Mouse (Mus musculus) brown adipose tissue, adult 24 weeks (tissue): ENCODE results near the gene Col2a1. TPM values are rescaled to one million over a fixed set of nuclear protein-coding genes. Genes with fewer than 3 reads are reported as not detected.

Source experiments
- H3K27ac ChIP-seq: fragments of 200-500 bp; replicated peaks from 2 replicates; pipeline ENCODE4 v1.5.1; 2012; ENCODE audit warnings: low read depth, mild to moderate bottlenecking, low read length
- H3K4me1 ChIP-seq: fragments of 200-500 bp; 2 replicates; pipeline ENCODE4 v1.6.1; 2012; ENCODE audit warnings: low read length, mixed read lengths; ENCODE audit not compliant: control insufficient read depth, insufficient read depth, insufficient read length
- H3K4me3 ChIP-seq: fragments of 200-500 bp; 2 replicates; pipeline ENCODE4 v1.5.1; 2012; ENCODE audit warnings: low read depth, mild to moderate bottlenecking, low read length, moderate library complexity; ENCODE audit not compliant: insufficient read depth
- polyA plus RNA-seq: library from polyadenylated mRNA; stranded (reverse); fragments of >200 nt; gene quantifications from 2 replicates; pipeline ENCODE4 v1.2.4, GENCODE M21; 2012; ENCODE audit not compliant: missing spikeins, insufficient read depth, insufficient read length

Gene Col2a1
- polyA plus RNA-seq, 1 experiment = not detected

DNA sequence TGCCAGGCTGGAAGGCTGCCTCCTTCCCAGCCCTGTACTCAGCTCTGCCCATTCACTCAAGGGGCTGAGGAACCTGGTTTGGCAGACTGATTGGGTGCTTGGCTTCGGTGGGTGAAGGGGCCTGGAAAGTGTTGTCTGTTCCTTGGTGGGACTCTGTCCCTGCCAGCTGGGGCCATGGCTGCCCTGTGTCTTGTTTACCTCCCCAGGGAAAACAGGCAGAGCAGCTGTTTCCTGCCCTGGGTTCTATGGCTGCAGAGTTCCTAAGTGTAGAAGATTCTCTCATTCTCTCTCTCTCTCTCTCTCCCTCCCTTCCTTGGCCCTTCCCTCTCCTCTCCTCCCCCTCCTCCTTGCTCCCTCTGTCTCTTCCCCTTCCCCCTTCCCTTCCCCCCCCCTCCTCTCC, 49.2 kb downstream of the Col2a1 start:
- H3K4me3 ChIP-seq = no peak overlapping the region
- no peak overlapping the region for H3K27ac ChIP-seq
- no peaks in the 10 kb centered on the region for H3K4me1 ChIP-seq

DNA sequence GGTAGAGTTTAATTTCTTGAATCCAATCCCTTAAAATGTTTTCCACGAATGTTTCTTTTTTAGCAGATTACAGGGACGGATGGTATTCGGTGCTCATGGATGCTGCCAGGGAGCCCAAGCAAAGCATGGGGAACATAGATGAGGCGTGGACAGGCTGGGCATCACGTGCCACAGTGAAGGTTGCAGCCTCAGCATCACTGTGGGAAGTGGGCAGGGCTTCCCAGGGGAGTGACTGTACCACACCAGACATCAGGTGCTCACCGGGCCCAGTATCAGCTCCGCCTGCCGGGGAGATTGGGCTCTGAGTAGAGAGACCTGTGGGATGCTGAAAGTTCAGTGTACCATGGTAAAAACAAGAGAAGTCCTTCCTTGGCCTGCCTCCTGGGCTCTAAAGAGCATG, 49.8 kb downstream of the Col2a1 start:
- H3K27ac ChIP-seq = no peak overlapping the region
- no peaks in the 10 kb centered on the region for H3K4me1 ChIP-seq
- H3K4me3 ChIP-seq = no peak overlapping the region

DNA sequence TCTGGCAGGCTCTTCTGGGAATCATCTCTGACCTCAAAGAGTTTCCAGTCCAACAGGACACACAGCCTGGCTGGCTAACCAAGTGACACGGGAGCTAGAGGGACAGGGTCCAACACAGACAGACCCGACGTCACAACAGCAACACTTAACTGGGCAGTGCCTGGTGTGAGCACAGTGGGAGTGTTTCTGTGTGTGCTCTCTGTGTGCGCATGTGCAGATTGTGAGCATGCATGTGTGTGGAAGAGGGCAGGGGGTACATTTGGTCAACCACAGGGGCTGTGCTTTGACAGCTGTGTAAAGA, 51.7 kb downstream of the Col2a1 start:
- Histone ChIP-seq H3K4me3 (no peak overlapping the region), H3K4me1 (no peaks in the 10 kb centered on the region), H3K27ac (no peak overlapping the region)

DNA sequence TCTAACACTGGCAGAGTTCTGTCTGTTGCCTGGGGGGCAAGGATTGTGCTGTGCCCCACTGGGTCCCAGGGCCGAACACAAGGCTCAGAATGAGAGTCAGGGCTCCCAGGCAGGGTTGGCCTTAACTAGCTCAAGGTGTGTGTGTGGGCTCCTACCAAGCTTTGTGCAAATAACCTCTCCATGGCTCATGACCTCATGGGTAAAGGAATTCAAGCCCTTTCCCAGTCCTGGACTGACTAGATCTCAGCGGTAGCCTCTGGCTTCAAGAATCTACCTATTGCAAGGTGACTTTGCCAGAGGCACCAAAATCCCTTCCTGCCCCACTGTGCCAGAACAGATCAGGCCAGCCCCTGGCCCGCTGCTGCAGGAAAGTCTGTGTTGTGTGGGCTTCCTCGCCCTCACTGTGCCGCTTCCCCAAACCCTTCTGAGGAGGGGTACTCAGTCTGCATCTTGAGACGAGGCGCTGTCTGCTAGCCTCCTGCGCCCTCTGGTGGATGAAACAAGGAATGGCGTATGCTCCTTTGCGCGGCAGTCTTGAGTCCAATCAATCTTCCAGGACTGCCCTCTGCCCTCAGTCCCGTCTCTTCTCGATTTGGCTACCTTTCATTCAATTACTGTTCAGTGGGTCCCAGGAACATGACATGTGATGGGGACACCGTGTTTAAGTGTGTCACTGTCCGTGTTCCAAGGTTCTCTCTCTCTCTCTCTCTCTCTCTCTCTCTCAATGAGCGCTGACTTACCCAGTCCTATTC, 52.2 kb downstream of the Col2a1 start:
- H3K4me3 ChIP-seq = no peak overlapping the region
- H3K4me1 ChIP-seq = no peaks in the 10 kb centered on the region
- H3K27ac ChIP-seq = no peak overlapping the region

DNA sequence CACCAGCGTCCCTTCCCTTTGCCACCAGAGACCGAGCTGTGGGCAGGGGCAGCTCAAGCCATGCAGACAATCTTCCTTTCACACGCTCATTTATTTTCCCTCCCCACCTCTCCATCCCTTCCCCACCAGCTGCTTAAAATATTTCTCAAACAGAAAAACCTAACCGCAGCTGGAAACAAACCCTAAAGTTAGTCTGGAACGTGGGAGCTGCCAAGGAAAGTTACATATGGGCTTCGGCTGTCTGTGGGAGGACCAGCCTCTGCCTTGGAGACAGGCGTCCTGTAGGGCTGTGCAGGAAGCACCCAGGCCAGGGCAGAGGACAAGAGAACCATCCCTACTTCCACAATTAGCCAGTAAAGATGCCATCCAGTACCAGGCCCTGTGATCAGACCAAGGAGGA, 54.3 kb downstream of the Col2a1 start:
- Histone ChIP-seq H3K4me3 (no peak overlapping the region), H3K4me1 (no peaks in the 10 kb centered on the region), H3K27ac (no peak overlapping the region)

DNA sequence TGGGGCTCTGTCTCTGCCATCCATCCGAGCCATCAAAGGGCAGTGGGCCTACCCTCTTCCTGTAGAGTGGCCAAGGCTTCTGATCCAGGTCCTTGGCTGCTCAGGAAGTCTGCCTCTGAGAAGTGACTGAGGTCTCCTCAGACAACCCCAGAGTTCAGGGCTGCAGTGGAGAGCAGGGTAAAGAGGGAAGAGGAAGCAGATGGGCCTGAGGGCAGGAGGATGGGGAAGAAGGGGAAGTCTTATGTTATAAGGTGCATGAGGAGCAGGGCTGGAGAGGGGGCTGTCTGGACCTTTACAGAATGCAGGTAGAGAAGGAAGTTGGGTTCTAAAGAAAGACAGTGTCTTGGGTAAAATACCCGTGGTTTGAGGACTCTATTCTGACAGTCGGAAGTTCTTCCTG, 54.8 kb downstream of the Col2a1 start:
- Histone ChIP-seq H3K27ac (no peak overlapping the region), H3K4me3 (no peak overlapping the region), H3K4me1 (no peaks in the 10 kb centered on the region)

DNA sequence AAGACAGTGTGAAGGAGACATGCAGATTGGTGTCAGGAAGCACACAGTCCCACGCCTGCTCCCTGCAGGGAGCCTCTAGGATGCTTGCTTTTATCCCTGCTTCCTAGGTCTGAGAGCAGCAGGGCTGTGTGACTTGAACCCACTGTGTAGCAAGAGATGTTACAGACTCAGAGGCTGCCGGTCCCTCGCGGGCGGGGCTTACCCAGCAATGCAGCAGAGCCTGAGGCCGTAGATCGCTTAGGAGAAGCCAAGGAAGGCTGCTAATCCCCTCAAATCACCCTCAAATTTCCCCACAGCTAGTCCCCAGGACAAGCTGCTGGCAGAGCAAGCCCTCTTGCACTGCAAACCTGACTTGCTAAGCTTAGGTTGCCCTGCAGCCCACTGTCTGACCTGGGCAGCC, 55.8 kb downstream of the Col2a1 start:
- H3K4me3 ChIP-seq = no peak overlapping the region
- H3K27ac ChIP-seq = no peak overlapping the region
- H3K4me1 ChIP-seq = no peaks in the 10 kb centered on the region

DNA sequence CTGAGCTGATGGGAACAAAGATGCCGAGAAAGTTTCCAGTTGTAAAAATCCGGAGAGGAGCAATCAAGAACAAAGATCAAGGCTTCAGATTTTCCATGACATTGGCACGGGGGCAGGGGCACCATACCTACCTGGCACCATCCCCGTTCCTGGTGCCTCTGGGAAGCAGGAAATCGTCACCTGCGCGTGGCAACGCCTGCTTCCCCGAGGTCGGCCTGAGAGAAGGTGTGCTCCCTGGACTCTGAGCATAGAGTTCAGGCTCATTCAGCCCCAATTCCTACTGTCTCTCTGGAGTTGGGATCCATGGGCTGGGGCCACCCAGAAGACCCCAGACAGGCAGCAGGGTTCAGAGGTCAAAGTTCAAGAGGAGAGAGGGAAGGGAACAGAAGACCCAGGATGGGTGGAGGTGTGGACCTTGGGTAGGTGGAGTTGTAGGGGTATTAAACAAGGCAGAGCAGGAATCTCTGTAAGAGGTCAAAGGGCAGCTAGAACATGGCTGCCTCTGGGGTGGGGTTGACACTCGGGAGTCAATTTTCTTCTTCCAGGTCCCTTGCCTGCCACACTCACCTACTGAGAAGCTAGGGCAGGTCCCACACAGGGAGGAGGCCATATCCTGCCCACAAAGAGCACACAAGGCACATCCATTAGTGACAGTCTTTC, 58.7 kb downstream of the Col2a1 start:
- no peaks in the 10 kb centered on the region for H3K4me1 ChIP-seq
- no peak overlapping the region for H3K27ac ChIP-seq
- H3K4me3 ChIP-seq = no peak overlapping the region

DNA sequence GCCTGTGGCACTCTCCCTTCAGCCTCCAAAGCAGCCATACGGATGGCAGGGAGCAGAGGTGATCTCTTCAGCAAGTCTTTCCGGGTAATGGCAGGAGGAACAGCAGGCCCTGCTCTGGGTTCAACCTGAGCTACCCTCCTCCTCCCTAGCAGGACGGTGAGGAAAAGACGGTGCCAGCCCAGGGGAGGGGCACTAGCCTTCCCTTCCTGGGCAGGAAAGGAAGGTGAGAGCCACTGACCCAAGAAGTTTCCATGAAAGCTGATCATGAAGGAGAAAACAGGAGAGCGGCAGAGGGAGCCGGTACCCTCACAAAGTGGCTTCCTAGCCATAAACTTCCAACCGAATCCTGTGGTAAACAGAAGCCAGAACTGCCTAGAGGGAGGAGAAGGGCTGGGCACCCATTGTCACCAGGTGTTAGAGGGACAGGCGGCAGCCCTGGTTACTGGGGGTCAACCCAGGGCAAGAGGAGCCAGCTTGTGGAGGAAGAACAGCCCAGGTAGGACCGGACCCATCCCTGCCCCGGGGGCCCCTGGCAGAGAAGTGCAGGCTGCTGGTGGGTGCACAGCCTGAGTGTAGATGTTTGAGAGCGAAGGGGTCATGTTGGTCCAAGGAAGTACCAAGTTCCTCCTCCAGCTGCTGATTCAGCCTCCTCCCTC, 59.4 kb downstream of the Col2a1 start:
- Histone ChIP-seq H3K27ac (no peak overlapping the region), H3K4me1 (no peaks in the 10 kb centered on the region), H3K4me3 (no peak overlapping the region)

DNA sequence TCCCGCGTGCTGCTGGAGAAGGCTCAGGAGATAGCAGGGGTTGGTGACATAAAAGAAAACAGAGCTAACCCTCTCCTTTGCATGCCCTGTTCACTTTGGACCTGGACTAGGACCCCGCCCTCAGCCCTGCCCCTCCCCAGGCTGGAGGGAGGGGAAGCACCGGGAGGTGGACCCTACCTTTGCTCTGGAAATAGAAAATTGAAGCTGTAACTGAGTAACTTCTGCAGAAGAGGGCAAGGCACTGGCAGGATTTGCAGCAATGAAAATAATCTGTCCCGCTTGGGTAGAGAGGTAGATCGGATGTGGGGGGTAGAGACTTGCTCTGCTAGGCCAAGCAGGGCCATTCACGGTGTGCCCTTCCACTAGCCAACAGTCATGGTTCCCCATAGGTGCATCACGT, 61.1 kb downstream of the Col2a1 start:
- no peak overlapping the region for H3K4me3 ChIP-seq
- H3K27ac ChIP-seq = no peak overlapping the region
- H3K4me1 ChIP-seq = no peaks in the 10 kb centered on the region

DNA sequence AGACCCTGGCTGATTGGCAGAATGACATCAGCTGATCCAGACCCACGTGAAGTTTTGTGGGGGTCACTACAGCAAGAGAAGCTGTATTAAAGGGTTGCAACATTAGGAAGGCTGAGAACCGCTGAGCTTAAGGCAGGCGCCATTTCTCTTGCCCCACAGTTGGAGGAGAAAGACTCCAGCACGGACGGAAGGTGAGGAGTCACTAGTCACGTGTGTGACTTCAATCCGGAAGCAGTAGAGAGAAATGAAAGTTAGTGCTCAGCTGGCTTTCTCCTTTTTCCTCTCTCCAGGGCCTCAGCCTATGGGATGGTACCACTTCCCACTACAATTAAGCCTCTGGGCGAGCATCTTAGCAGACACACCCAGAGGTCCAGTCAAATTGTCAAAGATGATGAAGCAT, 62.0 kb downstream of the Col2a1 start:
- H3K4me3 ChIP-seq = no peak overlapping the region
- H3K27ac ChIP-seq = no peak overlapping the region
- H3K4me1 ChIP-seq = no peaks in the 10 kb centered on the region

DNA sequence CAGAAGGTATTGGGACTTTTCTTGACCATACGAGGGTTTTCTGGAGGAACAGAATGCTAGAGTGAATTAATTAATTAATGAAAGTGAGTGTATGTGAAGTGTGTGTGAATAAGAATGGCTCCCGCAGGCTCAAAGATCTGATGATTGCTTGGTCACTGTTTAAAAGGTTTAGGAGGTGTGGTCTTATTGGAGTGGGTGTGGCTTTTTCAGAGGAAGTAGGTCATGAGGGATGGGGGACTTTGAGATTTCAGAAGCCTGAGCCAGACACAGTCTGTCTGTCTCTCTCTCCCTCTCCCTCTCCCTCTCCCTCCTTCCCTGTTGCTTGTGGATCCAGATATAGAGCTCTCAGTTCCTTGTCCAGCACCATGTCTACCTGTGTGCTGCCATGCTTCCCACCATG, 63.2 kb downstream of the Col2a1 start:
- Histone ChIP-seq H3K27ac (no peak overlapping the region), H3K4me1 (no peaks in the 10 kb centered on the region), H3K4me3 (no peak overlapping the region)

DNA sequence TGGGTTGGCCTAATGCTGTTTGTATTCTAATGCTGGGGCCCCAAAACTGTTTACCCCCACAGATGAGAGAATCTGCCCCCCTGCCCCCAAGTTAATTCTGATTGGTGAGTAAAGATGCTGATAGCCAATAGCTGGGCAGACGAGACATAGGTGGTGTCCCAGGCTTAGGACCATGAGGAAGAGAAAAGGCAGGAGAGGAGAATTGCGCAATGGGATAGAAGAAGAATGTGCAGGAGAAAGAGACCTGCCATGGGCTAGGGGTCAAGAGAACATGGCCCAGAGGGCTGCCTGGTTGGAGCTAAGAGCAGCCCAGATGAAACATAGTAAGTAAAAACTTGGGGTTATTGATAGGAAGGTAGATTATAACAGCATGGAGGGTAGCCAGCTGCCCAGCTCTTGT, 64.4 kb downstream of the Col2a1 start:
- H3K4me3 ChIP-seq = no peak overlapping the region
- no peak overlapping the region for H3K27ac ChIP-seq
- no peaks in the 10 kb centered on the region for H3K4me1 ChIP-seq

DNA sequence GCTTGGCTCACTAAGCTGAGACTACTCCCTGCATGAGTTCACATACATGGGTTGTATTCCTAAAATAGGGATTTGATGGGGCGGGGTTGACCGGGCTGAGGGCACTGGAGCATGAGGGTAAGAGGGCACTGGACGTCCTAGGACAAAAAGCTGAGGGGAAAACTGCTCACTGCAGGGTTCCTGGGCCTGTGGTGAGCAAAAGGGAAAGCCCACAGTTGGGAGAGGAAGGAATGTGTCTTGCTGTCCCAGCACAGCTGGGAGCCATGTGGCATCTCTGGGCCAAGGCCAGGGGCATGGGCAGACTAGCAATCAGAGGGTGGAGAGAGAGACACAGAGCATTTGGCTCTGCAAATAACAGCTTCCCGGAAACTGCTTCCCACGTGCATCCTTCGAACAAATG, 65.9 kb downstream of the Col2a1 start:
- no peak overlapping the region for H3K27ac ChIP-seq
- no peaks in the 10 kb centered on the region for H3K4me1 ChIP-seq
- H3K4me3 ChIP-seq = no peak overlapping the region

DNA sequence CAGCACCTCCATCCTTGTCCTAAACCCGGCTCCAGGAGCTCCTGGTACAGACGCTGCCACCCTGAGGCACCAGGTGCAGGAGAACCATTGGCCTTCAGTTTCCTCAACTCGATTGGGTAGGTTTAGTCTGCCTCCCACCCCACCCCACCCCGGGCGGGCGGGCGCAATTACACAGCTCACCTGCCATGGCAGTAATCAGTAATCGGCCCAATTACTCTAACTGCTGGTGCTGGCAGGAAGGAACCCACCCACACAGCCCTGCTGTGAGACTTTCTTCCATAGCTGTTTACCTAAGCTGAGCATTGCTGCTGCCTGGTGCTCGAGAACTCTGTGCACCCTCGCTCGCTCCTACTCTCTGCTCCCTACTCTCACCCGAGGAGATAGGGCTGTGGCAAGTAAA, 72.1 kb downstream of the Col2a1 start:
- H3K27ac ChIP-seq = no peak overlapping the region
- H3K4me3 ChIP-seq = no peak overlapping the region
- H3K4me1 ChIP-seq = no peaks in the 10 kb centered on the region

DNA sequence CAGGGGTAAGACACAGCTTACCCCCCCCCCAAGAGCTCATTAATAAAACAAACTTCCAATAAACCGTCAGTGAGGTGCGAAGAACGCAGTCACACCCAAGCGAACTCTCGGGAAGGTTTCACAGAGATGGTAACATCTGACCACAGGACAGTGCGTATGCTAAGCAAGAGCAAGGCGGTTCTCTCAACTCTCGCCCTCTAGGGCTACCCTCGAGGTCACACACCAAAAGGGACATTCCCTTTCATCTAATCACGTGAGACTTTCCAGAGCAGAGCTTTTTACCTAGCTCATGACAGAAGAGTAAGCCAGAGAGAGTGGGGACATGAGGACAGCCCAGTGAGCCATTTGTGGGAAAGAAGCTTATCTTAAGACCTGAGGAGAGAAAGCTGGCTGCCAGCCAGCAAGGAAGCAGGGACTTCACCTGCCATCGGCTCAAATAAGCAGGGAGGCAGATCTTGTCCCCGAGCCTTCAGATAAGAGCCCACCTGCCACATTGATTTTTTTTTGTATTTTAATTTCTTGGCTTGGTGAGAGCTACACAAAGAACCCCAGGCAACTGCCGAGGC, 75.2 kb downstream of the Col2a1 start:
- Histone ChIP-seq H3K27ac (no peak overlapping the region), H3K4me1 (no peaks in the 10 kb centered on the region), H3K4me3 (no peak overlapping the region)
